Mouse (Mus musculus) spleen, adult 18-20 months (tissue): ENCODE data around the gene Fam69b.
A peak's percentile ranks its signal among the peaks of the same experiment; 100 is the strongest.

ENCODE experiments used
- DNase-seq, 2 experiments: peaks; one replicate each; pipeline ENCODE4 v3.0.0; 2022; ENCODE audit warnings: mixed read lengths in 2 of 2

Gene Fam69b

GRCm38 (mm10) chr2:26628792-26629437 is 658 bp downstream of the Fam69b start:
- DNase-seq, result no peak

- DNase-seq, result no peak
These were observed 4.5 kb downstream of the Fam69b start for GRCm38 (mm10) chr2:26632541-26633395.

DNA sequence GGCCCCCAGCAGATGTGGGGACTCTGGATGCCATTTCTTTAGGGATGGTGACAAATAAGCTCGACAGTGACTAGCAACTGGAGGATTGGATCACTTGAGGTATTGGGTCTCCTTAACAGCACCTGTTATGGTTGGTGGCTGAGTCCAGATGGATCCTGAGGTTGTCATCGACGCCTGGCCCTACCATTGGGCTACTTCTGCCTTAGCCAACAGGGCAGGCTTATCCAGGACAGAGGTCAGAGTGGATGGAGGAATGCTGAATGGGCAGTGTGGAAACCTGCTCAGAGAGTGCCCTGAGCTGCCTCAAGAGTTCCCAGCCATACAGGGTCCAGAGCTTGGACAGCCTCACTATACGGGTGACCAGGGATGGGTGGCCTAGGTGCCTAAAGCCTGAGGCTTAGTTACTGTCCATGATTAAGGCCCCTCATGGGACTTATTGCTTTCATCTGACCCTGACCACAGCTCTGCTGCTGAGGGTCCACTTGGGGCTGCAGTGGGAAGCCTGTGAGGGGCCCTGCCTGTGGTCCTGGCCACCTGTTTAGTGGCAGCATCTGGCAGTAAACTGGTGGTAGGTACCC is 5.8 kb downstream of the Fam69b start:
- no peak for DNase-seq

DNA sequence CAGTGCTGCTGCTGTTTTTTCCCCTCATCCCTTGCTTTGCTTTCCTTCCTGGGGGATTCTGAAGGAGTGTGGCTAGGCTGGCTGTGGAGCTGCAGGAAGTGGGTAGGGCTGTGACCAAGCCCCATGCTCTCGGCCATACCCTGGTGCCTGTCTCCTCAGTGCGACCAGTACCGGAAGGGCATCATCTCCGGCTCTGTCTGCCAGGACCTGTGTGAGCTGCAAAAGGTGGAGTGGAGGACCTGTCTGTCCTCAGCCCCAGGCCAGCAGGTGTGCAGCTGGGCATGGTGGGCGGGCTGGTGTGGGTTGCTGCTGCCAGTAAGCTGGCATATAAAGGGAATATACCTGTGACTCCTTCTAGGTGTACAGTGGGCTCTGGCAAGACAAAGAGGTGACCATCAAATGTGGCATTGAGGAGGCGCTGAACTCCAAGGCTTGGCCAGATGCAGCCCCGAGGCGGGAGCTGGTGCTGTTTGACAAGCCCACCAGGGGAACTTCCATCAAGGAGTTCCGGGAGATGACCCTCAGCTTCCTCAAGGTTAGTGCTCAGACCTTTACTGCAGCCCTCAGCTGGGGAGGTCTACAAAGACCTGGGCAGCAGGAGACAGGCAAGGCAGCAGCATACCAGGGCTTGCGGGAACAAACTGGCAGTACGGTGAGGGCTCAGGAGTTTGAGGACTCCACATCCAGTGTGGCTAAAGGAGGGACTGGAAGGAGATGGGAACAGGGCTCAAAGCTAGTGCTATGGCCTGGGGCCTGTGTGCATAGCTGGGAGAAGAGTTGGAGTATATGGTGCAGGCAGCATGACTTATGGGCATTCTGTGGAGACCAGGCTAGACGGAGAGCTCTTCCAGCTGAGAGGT is 6.6 kb downstream of the Fam69b start:
- DNase-seq, result no peak

- DNase-seq, result no peak
These were observed 7.5 kb downstream of the Fam69b start for GRCm38 (mm10) chr2:26635489-26636324.

DNA sequence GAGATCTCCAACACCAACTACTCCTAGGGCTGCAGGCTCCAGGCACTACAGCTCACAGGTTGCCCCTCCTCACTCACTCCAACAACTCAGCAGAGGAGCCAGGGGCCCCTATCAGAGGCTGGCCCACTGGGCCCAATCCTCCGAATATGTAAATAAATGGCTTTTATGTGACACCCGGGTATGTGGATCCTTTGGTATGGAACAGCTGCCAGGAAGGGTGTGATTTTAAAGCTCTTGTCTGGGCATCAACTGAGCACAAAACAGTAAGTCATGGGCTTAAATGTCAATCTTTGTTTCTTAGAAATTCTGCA is 8.0 kb downstream of the Fam69b start:
- no peak for DNase-seq

- no peak for DNase-seq
These were observed 9.2 kb downstream of the Fam69b start for GRCm38 (mm10) chr2:26637316-26637932.

DNA sequence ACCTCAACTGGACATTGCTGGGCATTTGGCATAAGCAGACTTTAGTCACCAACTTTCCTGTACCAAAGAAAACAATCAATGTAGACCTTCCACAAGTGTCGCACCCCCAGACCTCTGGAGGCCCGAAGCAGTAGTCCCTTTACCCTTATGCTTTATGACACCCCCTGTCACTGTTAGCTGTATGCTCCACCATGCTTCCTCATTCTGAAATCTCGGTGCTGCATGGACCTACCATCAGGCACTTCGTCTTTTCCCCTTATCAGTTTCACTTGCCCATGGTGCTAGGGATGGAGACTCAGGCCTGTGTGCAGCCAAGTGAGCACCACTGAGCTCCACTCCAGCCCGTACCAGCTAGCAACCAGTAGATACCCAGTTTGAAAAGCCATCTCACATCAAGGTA is 9.8 kb downstream of the Fam69b start:
- no peak for DNase-seq

GRCm38 (mm10) chr2:26638572-26638971 is 10.3 kb downstream of the Fam69b start:
- DNase-seq, result no peak

- peak; percentile 41 to 44 for DNase-seq
These were observed 10.8 kb downstream of the Fam69b start for GRCm38 (mm10) chr2:26639083-26639482.

DNA sequence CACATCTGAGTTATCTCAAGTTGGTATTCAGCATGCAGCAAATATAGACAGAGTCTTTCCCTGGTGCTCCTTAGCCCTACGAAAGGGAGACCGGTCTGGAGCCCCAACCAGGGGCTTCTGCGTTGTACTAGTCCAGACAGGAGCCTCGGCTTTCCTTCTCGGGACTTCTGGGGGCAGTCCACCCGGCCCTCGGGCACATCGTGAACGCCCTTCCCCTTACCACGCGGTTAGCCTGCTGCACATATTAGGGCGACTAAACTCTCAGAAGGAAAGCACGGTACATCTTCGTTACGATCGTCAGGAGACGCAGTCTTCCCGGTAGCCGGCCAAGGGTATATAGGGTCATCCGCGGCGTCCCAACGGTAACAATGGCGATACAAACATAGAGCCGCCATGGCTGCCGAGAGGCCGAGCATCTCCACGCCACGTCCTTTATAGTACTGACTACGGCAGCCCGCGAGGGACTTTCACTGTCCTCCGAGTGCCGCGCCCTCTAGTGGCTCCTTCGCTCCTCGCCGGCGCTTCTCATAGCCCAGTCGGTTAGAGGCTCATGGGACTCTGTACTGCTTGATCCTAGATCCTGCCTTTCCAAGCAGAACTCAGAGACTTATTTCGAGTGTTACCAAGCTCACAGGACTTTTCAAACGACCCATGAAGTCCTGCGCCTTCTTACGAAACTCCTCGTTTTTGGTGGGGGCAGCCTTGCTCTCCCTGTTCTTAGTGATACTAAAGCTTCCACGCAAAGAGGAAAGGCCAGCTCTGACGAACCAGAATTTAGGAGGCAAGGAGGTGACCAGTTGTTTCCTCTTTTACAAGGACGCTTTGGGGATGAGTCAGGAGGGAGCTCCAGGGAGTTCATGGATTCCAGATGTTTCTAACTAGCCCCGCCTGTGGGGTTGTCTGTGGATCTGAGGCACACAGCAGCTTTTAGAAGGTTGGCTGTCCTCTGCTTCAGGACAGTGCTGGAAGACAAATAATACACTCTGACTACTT is 11.9 kb downstream of the Fam69b start:
- peak; percentile 86 to 98 for DNase-seq

DNA sequence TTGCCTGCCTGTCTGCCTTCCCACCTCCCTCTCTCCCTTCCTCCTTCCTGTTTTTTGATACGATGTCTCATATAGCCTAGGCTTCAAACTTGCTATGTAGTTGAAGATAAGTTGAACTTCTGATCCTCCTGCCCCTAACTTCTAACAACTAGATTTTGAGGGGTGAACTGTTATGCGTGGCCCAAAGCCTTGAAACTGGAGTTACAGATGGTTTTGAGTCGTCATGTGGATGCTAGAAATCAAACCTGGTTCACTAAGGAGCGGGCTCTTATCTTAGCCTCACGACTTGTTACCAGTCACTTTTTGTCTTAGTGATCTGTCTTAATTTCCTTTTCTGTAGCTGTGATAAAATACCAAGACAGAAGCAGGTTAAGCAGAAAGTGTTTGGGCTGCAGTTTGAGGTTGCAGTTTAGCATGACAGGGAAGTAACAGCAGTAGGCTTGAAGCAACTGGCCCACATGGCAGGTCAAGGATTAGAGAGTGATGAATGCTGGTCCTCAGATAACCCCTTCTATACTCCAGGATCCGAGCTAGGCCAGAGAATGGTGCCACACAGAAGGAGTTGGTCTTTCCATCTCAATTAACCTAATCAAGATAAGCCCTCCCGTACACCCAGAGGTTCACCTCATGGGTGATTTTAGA is 12.9 kb downstream of the Fam69b start:
- DNase-seq, result no peak

GRCm38 (mm10) chr2:26643942-26644341 is 15.7 kb downstream of the Fam69b start:
- DNase-seq, result peak in 1 of 2 experiments; percentile 54

DNA sequence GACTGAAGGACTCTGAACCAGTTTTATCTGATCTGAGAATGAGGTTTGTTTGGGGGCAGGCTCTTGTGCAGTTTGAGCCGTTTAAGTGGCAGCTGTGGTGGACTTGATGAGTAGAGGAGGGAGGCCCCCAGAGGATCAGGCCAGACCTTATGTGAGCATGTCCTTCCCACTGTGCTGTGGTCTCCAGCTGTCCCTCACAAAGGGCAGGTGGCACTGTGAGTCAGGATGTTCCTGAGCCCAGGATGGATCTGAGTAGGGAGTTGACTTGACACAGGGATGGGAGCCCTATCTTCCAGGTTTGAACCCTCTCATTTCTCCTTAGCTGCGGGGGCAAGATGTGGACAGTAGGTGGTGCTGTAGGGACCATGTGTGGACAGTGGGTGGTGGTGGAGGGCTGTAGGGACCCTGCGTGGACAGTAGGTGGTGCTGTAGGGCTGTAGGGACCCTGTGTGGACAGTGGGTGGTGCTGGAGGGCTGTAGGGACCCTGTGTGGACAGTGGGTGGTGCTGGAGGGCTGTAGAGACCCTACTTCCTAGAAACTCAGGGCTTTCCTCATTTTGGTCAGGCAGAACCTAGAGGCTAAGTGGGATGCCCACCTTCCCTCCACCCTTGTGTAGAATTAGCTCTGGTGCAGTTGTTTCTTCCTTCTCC is 18.5 kb downstream of the Fam69b start:
- peak; percentile 60 to 64 for DNase-seq

GRCm38 (mm10) chr2:26654687-26655086 is 26.4 kb downstream of the Fam69b start:
- DNase-seq, result no peak

GRCm38 (mm10) chr2:26657426-26657825 is 29.2 kb downstream of the Fam69b start:
- no peak for DNase-seq

GRCm38 (mm10) chr2:26661143-26661752 is 33.0 kb downstream of the Fam69b start:
- DNase-seq, result no peak

DNA sequence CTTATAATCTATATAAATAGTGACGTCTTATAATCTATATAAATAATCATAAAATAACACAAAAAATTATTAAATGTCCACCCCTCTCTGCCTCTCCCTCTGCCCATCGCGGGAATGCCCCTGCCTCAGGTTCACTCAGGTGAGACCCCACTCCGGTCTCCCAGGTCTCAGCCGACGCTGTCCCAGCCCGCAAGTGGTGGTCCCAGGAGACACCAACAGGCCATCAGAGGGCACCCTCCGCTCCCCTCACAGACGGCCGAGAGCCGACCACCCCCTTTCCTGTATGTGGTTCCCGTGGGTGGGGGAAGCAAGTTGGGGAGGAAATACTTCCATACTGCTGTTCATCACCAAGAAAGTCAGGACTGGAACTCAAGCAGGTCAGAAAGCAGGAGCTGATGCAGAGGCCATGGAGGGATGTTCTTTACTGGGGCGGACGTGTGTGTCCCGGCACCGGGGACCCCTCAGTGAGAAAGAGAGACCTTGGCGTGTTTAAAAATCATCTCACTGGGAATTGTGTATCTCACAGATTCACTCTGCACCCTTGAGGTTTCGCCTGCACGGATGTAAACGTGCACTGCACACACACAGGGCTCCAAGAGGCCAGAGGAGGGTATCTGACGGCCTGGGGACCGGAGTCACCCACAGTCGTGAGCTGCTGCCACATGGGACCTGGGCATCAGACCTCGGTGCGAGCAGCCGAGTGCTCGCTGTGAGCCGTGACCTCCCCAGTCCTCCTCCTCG is 33.7 kb downstream of the Fam69b start:
- no peak for DNase-seq
